Mouse (Mus musculus) olfactory bulb, adult 2 months (tissue): Measurements from ENCODE around the gene AI597479.

Experiments
- CTCF ChIP-seq: fragments of 200-500 bp; IDR thresholded peaks from 2 replicates; pipeline ENCODE4 v1.5.1; 2012; ENCODE audit warnings: low read depth, mild to moderate bottlenecking, low read length, moderate library complexity; ENCODE audit not compliant: insufficient read depth
- POLR2A ChIP-seq: fragments of 200-500 bp; IDR thresholded peaks from 2 replicates; pipeline ENCODE4 v1.6.1; 2012; ENCODE audit warnings: mild to moderate bottlenecking, low read depth, low read length, moderate library complexity; ENCODE audit not compliant: insufficient read depth

GRCm38 (mm10) chr1:43098031-43098984, at the start of gene AI597479, which contains the start of gene Tgfbrap1:
- no peak for TF ChIP-seq CTCF
- TF ChIP-seq POLR2A, result peak; percentile 86
